Mouse (Mus musculus) liver, embryonic 15.5 days (tissue): Measurements from ENCODE around the gene Dusp16. TPM values are rescaled to one million over a fixed set of nuclear protein-coding genes. Genes with fewer than 3 reads are reported as not detected.

Source experiments
- ATAC-seq: fragments of 200-750 bp; cut with Nextera tagmentation; 2 replicates; pipeline ENCODE4 v1.8.0; 2017; ENCODE audit warnings: moderate number of reproducible peaks, mild to moderate bottlenecking, moderate library complexity; ENCODE audit not compliant: insufficient read depth
- H3K27ac ChIP-seq: fragments of 300-500 bp; sonication (generic); replicated peaks from 2 replicates; pipeline ENCODE4 v1.5.1; 2015; ENCODE audit warnings: mild to moderate bottlenecking, inconsistent platforms
- H3K27me3 ChIP-seq: fragments of 300-500 bp; sonication (generic); 2 replicates; pipeline ENCODE4 v1.6.1; 2015; ENCODE audit warnings: mild to moderate bottlenecking, inconsistent platforms
- H3K36me3 ChIP-seq: fragments of 300-500 bp; sonication (generic); replicated peaks from 2 replicates; pipeline ENCODE4 v1.6.1; 2015; ENCODE audit warnings: moderate library complexity, mild to moderate bottlenecking, inconsistent platforms
- H3K4me1 ChIP-seq: fragments of 300-500 bp; sonication (generic); replicated peaks from 2 replicates; pipeline ENCODE4 v1.6.1; 2015; ENCODE audit warnings: inconsistent platforms
- H3K4me2 ChIP-seq: fragments of 300-500 bp; sonication (generic); 2 replicates; pipeline ENCODE4 v1.6.1; 2015; ENCODE audit warnings: moderate library complexity, mild to moderate bottlenecking, inconsistent platforms
- H3K4me3 ChIP-seq: fragments of 300-500 bp; sonication (generic); replicated peaks from 2 replicates; pipeline ENCODE4 v1.5.1; 2015; ENCODE audit warnings: mild to moderate bottlenecking, inconsistent platforms
- H3K9ac ChIP-seq: fragments of 300-500 bp; sonication (generic); 2 replicates; pipeline ENCODE4 v1.6.1; 2015; ENCODE audit warnings: moderate library complexity, mild to moderate bottlenecking, inconsistent platforms
- H3K9me3 ChIP-seq: fragments of 300-500 bp; sonication (generic); replicated peaks from 2 replicates; pipeline ENCODE4 v1.6.1; 2016; ENCODE audit warnings: inconsistent platforms
- WGBS: fragments of 180-500 bp; shearing (Covaris S2); methylation state at CpG from one replicate; pipeline ENCODE4 v1.1.7; 2015; ENCODE audit warnings: mixed read lengths; ENCODE audit not compliant: insufficient replicate concordance; 5-methylcytosine and 5-hydroxymethylcytosine counted together
- polyA plus RNA-seq: library from polyadenylated mRNA; unstranded; fragments of >200 nt; fragmentation: Nextera tagmentation; extraction: Ambion mirVana; gene quantifications from 2 replicates; pipeline ENCODE4 v1.2.1, GENCODE M21; 2015

Gene Dusp16
- polyA plus RNA-seq, 1 experiment from 2014 or later, result 5.1 TPM

DNA sequence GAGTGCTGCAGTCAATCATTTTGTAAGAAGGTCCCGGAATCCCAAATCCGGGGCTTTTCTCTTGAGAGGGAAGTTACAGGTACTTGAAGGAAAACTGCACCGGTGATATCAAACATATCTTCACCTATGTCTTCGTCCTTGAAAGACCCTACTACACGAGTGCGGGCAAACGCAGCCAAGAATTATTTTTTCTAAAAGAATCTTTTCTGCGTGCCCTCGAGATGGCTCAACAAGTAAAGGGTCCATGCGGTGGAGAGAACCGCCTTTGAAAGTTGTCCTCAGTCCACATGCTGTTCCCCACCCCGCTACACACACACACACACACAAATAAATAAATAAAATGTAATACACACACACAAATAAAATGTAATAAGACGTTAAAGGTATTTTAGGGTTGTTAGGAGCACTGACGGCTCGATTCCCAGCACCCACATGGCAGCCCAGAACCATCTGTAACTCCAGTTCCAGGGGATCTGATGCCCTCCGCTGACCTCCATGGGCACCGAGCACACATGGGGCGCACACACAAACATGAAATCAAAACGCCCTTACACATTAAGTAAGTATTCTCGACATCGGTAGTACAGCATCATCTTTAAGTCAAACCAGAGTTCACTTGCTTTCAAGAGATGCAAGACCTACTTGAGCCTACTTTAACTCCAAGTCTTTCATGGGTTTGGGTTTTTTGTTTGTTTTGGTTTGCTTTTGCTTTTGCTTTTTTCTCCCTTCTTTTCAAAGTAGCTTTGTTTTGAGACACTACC, 801 bp upstream of the Dusp16 start:
- 38% methylated on average over 21 of the region's 21 CpGs for WGBS
- H3K4me1 ChIP-seq, result peaks cover 41% of the 10 kb centered on the region
- no peaks in the 10 kb centered on the region for H3K9me3 ChIP-seq
- peak overlapping the region; percentile 83 for H3K4me3 ChIP-seq
- H3K9ac ChIP-seq, result peak overlapping the region; percentile 84
- peak overlapping the region; percentile 90 for H3K27ac ChIP-seq
- no peaks in the 10 kb centered on the region; the same call in 1 of the 2 replicates for H3K27me3 ChIP-seq
- peak overlapping the region; percentile 89 for H3K4me2 ChIP-seq
- no peaks in the 10 kb centered on the region for H3K36me3 ChIP-seq
- ATAC-seq, result no peak

DNA sequence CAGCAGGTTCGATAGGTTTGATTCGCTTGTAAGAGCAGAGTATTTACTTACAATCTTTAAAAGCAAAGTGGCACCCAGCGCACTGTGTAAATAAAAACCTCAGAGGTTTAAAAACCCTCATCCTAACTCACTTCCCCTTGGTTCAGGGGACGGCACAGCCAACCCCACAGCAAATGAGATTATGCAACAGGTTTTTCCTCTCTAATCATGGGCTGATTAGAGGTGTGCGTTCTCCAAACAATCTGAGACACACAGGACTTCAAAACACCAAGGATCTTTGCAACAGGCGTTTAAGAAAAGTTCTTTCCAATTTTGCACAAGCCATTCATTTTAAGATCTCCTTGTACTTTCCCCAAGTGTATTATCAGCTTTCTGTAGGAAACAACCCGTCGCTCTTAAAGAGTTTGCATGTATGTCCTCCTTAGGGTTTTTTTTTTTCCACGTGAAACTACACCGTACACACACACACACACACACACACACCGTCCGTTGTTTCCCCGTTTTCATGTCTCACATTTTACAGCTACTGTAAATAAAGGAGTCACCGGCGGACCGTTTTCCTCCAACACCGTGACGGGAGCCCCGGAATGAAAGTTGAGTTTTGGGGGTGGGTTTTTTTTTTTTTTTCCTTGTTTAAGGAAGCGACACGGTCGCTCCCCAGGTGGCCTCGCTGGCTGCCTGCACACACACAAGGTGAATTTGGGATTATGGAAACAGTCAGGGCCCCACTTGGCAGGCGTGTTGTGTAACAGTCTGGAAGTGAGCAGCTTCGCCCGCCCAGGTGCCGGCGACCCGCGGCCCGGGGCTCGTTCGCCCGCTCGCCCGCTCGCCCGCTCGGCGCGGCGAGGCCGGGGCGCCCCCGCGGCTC, 940 bp downstream of the Dusp16 start:
- no peaks in the 10 kb centered on the region for H3K9me3 ChIP-seq
- peak overlapping the region; percentile 90 for H3K27ac ChIP-seq
- under 1% methylated on average over 39 of the region's 46 CpGs for WGBS
- H3K4me1 ChIP-seq, result peaks cover 52% of the 10 kb centered on the region
- H3K4me2 ChIP-seq, result peak overlapping the region; percentile 89
- peak overlapping the region; percentile 95 for H3K9ac ChIP-seq
- no peaks in the 10 kb centered on the region for H3K36me3 ChIP-seq
- no peak for ATAC-seq
- peak overlapping the region; percentile 83 for H3K4me3 ChIP-seq
- no peaks in the 10 kb centered on the region; the same call in 1 of the 2 replicates for H3K27me3 ChIP-seq

DNA sequence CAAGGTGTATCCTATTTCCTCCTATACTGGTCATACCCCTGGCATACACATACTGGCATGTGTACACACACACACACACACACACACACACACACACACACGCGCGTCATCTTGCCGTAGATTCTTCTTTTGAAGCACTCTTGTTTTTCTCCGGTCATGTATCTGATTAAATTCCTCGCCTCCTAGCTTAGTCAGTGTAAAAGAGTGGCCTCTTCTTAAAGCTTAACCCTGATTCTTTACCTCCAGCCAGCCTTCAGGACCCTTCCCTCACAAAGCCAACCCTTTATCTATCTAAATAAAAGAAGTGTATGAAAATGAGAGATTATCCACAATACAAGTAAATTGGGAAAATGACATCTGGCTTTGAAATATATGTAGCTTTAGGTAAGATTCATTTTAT, 3.3 kb downstream of the Dusp16 start:
- ATAC-seq, result no peak

DNA sequence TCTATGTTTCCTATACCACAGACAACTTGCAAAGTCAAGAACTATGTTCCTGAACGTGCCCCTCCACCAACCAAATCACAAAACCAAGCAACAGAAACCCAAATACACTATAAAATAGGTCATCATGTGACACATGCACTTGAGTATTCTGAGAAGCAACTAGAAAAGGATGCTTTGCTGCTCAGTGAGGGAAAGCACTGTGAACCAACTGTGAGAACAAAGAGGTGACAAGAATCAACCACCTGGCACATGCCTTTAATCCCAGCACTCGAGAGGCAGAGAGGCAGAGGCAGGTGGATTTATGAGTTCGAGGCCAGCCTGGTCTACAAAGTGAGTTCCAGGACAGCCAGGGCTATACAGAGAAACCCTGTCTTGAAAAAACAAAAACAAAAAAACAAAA, 6.0 kb downstream of the Dusp16 start:
- Histone ChIP-seq H3K27me3 (no peaks in the 10 kb centered on the region), H3K4me2 (no peak overlapping the region), H3K36me3 (no peaks in the 10 kb centered on the region), H3K27ac (no peak overlapping the region), H3K4me1 (peaks cover 56% of the 10 kb centered on the region), H3K4me3 (no peak overlapping the region), H3K9me3 (no peaks in the 10 kb centered on the region), H3K9ac (no peak overlapping the region)
- ATAC-seq, result no peak
- 65% methylated on average over 3 of the region's 3 CpGs for WGBS

More for the DNA sequence above, 3.3 kb downstream of the Dusp16 start:
- peaks cover 52% of the 10 kb centered on the region for H3K4me1 ChIP-seq
- H3K4me3 ChIP-seq, result no peak overlapping the region
- H3K36me3 ChIP-seq, result no peaks in the 10 kb centered on the region
- no peak overlapping the region for H3K4me2 ChIP-seq
- no peaks in the 10 kb centered on the region; the same call in 1 of the 2 replicates for H3K27me3 ChIP-seq
- H3K9me3 ChIP-seq, result no peaks in the 10 kb centered on the region
- no peak overlapping the region for H3K9ac ChIP-seq
- 85% methylated on average over 6 of the region's 6 CpGs for WGBS
- no peak overlapping the region for H3K27ac ChIP-seq

DNA sequence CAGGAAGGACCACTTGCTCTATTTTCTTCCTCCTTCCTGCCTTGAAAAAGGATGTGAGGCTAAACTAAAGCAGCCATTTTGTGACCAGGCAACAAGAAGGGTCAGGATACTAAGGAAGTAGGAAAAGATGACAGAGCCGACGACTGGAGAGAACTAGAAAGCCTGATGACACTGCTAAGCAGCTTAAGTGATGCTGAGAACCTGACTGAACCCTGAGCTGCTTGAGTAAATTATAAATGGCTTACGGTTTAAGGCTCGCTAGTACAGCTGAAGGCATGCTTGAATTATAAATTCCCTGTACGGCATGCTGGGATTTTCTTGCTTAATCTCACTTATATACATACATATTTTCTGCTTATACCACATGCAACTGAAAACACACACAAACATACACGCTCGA, 9.5 kb downstream of the Dusp16 start:
- Histone ChIP-seq H3K4me1 (peaks cover 52% of the 10 kb centered on the region), H3K9me3 (no peaks in the 10 kb centered on the region), H3K4me2 (no peak overlapping the region), H3K36me3 (no peaks in the 10 kb centered on the region), H3K27ac (peak overlapping the region; percentile 82; the same call in 1 of the 2 replicates), H3K9ac (no peak overlapping the region), H3K4me3 (no peak overlapping the region), H3K27me3 (no peaks in the 10 kb centered on the region)
- WGBS, result 82% methylated on average over 7 of the region's 7 CpGs
- ATAC-seq, result no peak

DNA sequence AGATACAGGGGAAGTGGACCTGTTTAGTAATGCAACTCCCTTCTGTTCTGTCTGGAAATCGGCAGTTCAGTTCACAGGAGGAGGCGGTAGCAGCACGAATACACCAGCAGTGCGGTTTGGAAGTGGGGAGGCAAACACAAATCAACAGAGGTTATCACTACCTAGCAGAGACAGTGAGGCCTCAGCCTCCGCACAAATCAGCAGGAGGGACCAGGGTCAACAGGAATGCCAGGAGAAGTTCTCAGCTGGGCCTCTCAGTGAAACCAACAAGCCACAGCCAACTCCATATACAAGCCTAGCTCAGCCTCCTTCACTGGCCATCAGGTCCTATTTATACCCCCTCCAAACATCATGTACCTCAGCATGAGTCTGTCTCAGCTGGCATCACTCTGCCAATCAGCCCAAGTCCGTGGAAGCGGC, 10.9 kb downstream of the Dusp16 start:
- Histone ChIP-seq H3K27me3 (no peaks in the 10 kb centered on the region), H3K9me3 (no peaks in the 10 kb centered on the region), H3K4me3 (peak overlapping the region; percentile 42), H3K36me3 (no peaks in the 10 kb centered on the region), H3K4me2 (peak overlapping the region; percentile 55), H3K9ac (peak overlapping the region; percentile 22; the same call in 1 of the 2 replicates), H3K27ac (peak overlapping the region; percentile 82), H3K4me1 (peaks cover 47% of the 10 kb centered on the region)
- peak; percentile 93 for ATAC-seq
- 41% methylated on average over 7 of the region's 7 CpGs for WGBS

DNA sequence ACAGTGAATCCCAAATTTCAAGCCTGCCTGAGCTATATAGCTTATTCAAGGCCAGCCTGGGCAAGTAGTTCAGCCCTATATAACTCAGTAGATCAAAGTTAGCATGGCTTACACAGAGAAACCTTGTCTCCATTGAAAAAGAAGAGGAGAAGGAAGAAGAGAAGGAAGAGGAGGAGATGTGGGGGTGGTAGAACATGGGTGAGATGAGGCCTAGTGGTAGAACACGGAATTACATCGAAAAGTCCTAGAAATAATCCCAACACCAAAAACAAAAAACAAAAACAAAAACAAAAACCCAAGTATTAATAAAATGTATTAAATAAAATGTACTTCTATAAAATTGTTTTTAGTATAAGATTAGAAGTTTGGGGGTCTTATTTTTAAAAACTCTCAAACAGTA, 12.4 kb downstream of the Dusp16 start:
- Histone ChIP-seq H3K27me3 (no peaks in the 10 kb centered on the region), H3K4me1 (peaks cover 54% of the 10 kb centered on the region), H3K4me2 (no peak overlapping the region), H3K4me3 (no peak overlapping the region), H3K27ac (no peak overlapping the region), H3K9ac (no peak overlapping the region), H3K9me3 (no peaks in the 10 kb centered on the region), H3K36me3 (no peaks in the 10 kb centered on the region)
- no peak for ATAC-seq
- 66% methylated on average over 2 of the region's 2 CpGs for WGBS

DNA sequence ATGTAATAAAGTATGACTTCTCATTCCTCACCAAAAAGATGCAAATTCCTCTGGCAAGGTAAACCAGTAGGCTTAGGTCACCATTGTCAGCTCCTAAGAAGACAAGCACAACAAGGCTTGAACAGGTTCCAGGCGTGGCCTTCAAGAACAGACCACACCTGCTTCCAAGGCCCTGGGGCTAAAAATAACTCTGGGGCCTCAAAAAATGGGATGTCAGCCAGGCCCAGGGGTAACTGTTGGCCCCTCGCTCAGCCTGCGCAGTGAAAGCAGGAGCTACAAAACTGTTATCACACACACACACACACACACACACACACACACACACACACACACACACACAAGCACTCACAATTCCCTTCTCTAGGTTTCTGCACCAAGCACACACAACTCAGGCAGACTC, 18.5 kb downstream of the Dusp16 start:
- H3K27ac ChIP-seq, result peak overlapping the region; percentile 81
- no peak overlapping the region for H3K4me3 ChIP-seq
- H3K4me1 ChIP-seq, result peaks cover 47% of the 10 kb centered on the region
- ATAC-seq, result peak; percentile 93
- WGBS, result 19% methylated on average over 3 of the region's 3 CpGs
- peak overlapping the region; percentile 55 for H3K4me2 ChIP-seq
- H3K27me3 ChIP-seq, result no peaks in the 10 kb centered on the region
- H3K36me3 ChIP-seq, result no peaks in the 10 kb centered on the region
- H3K9me3 ChIP-seq, result no peaks in the 10 kb centered on the region
- H3K9ac ChIP-seq, result no peak overlapping the region

DNA sequence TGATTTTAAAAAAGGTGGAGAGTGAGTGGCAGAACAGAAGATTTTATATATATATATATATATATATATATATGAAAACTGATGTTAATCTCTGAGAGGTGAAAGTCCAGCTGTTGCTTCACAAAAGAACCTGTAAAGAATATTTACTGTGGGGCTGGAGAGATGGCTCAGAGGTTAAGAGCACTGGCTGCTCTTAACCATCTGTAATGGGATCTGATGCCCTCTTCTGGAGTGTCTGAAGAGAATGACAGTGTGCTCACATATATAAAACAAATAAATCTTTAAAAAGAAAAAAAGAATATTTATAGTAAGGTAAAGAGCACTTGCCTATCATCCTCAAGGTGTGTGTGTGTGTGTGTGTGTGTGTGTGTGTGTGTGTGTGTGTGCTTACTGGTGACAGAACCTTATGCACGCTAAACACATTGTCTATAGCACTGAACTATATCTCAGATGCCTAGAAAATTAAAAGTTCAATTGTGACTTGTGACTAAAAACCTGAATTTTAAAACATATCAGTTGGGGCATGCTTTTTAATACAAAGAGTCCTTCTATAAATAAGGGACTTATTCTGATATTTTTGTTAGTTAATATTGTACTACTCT, 19.0 kb downstream of the Dusp16 start:
- Histone ChIP-seq H3K4me1 (peaks cover 44% of the 10 kb centered on the region), H3K36me3 (no peaks in the 10 kb centered on the region), H3K4me2 (peak overlapping the region; percentile 29), H3K4me3 (no peak overlapping the region), H3K9me3 (no peaks in the 10 kb centered on the region), H3K27ac (peak overlapping the region; percentile 64; the same call in 1 of the 2 replicates), H3K27me3 (no peaks in the 10 kb centered on the region), H3K9ac (no peak overlapping the region)
- no peak for ATAC-seq
- WGBS, result 76% methylated on average over 1 of the region's 1 CpGs

DNA sequence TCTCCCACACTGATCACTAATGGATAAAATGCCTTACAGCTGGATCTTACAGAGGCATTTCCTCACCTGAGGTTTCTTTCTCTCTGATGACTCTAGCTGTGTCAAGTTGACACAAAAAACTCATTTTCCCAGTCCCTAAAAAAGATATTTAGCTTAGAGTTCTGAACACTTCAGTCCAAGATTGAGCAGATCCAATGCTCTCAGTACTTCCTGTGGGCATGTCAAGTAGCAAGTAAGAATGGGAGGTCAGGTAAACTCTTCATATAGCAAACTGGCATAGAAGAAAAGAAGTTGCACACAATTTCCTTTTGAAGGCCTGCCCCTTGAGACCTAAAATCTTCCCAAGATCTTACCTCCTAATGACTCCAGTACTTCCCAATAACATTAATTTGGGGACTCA, 22.1 kb downstream of the Dusp16 start:
- no peaks in the 10 kb centered on the region for H3K9me3 ChIP-seq
- H3K36me3 ChIP-seq, result 0 out of 2 replicates have a peak, but pooled peaks cover 4% of the 10 kb centered on the region
- no peak overlapping the region for H3K27ac ChIP-seq
- no peak overlapping the region for H3K4me3 ChIP-seq
- H3K27me3 ChIP-seq, result no peaks in the 10 kb centered on the region
- ATAC-seq, result no peak
- H3K4me2 ChIP-seq, result no peak overlapping the region
- H3K9ac ChIP-seq, result no peak overlapping the region
- H3K4me1 ChIP-seq, result peaks cover 41% of the 10 kb centered on the region
